Mouse (Mus musculus) adrenal gland, postnatal 10 days (tissue): ENCODE measurements around the gene Acp4. TPM values are rescaled to one million over a fixed set of nuclear protein-coding genes. Genes with fewer than 3 reads are reported as not detected.
"Not testable (repeated sequence)": the region's sequence is repeated elsewhere in the genome, so short reads cannot be mapped to it uniquely, and the experiment has no call there.

ENCODE experiments used
- DNase-seq: peaks from one replicate; pipeline ENCODE4 v3.0.0; 2021; ENCODE audit warnings: mixed read lengths
- total RNA-seq, 2 experiments: library from RNA; stranded (reverse); gene quantifications; 2 replicates each; pipeline ENCODE4 v1.2.3; 2021

The Acp4 gene
- total RNA-seq, 2 experiments from 2014 or later, result not detected

GRCm38 (mm10) chr7:44262791-44263643 is 5.8 kb upstream of the Acp4 start:
- peak; percentile 96 for DNase-seq

GRCm38 (mm10) chr7:44261147-44261546 is 4.0 kb upstream of the Acp4 start, which contains the start of gene Gm15517:
TSS of gene Gm15517 (plus strand) at chr7:44261447.
- no peak for DNase-seq

GRCm38 (mm10) chr7:44260410-44260809 is 3.2 kb upstream of the Acp4 start:
- DNase-seq, result no peak

GRCm38 (mm10) chr7:44254930-44255329 is 2.2 kb downstream of the Acp4 start:
- DNase-seq, result no peak

GRCm38 (mm10) chr7:44253023-44253616 is 4.1 kb downstream of the Acp4 start:
- no peak for DNase-seq

- peak; percentile 80 for DNase-seq
Observed at GRCm38 (mm10) chr7:44250732-44251275, 6.4 kb downstream of the Acp4 start.

- no peak for DNase-seq
Observed at GRCm38 (mm10) chr7:44249248-44249647, 7.9 kb downstream of the Acp4 start.

- DNase-seq, result no peak
Observed at GRCm38 (mm10) chr7:44247971-44248370, 9.2 kb downstream of the Acp4 start.

GRCm38 (mm10) chr7:44246984-44247470 is 10.2 kb downstream of the Acp4 start:
- no peak for DNase-seq

- peak; percentile 94 for DNase-seq
Observed at GRCm38 (mm10) chr7:44246055-44246983, 10.9 kb downstream of the Acp4 start, which contains the start of the genes 1700028J19Rik and 2410002F23Rik. TSS of gene 1700028J19Rik (minus strand) at chr7:44246695. TSS of gene 2410002F23Rik (plus strand) at chr7:44246722.

GRCm38 (mm10) chr7:44244080-44244479 is 13.1 kb downstream of the Acp4 start:
- no peak for DNase-seq

GRCm38 (mm10) chr7:44241163-44241562 is 16.0 kb downstream of the Acp4 start:
- DNase-seq, result no peak

GRCm38 (mm10) chr7:44240712-44241111 is 16.5 kb downstream of the Acp4 start:
- DNase-seq, result no peak

GRCm38 (mm10) chr7:44239913-44240312 is 17.3 kb downstream of the Acp4 start:
- DNase-seq, result no peak

GRCm38 (mm10) chr7:44235909-44236308 is 21.3 kb downstream of the Acp4 start, which contains the start of gene Gm36864:
TSS of gene Gm36864 (plus strand) at chr7:44236177.
- no peak for DNase-seq

GRCm38 (mm10) chr7:44225076-44225475 is 32.1 kb downstream of the Acp4 start, which contains the start of gene Klk1:
TSS of gene Klk1 (plus strand) at chr7:44225360.
- DNase-seq, result no peak

GRCm38 (mm10) chr7:44222335-44222734 is 34.8 kb downstream of the Acp4 start:
- DNase-seq, result not testable (repeated sequence)

GRCm38 (mm10) chr7:44221601-44222000 is 35.6 kb downstream of the Acp4 start:
- not testable (repeated sequence) for DNase-seq

- no peak for DNase-seq
Observed at GRCm38 (mm10) chr7:44215645-44216044, 41.5 kb downstream of the Acp4 start, which contains the start of gene Klk1b5. TSS of gene Klk1b5 (plus strand) at chr7:44215945.

GRCm38 (mm10) chr7:44208307-44208706 is 48.9 kb downstream of the Acp4 start:
- DNase-seq, result no peak

GRCm38 (mm10) chr7:44207135-44207534 is 50.0 kb downstream of the Acp4 start, which contains the start of gene Klk1b4:
TSS of gene Klk1b4 (plus strand) at chr7:44207435.
- DNase-seq, result not testable (repeated sequence)
